Comparison of ENCODE assay signal across 10 mouse cellular contexts in genomic region chr3:103771531-103772130, GRCm38 (mm10). TPM values are rescaled to one million over a fixed set of nuclear protein-coding genes. Genes with fewer than 3 reads are reported as not detected.
A peak's percentile ranks its signal among the peaks of the same experiment; 100 is the strongest.
DNase-seq lines count a peak whose midpoint lies in the region; ATAC-seq and TF ChIP-seq lines count a peak whose summit lies in the region.
"Had no signal": no experiment of that assay in that cellular context is flagged by ENCODE, and none has a peak within 500 bp of the region (broad histone marks: within the 10 kb centered on the region; RNA-seq: fewer than 3 reads in every experiment).

No protein-coding gene starts in this region.

- H3K4me3 ChIP-seq in layer of hippocampus, adult 2 months, result no peak overlapping the region; the same call in 1 of the 2 replicates
- H3K4me3 ChIP-seq in cortical plate, adult 2 months (ENCODE audit: insufficient read depth, low read length), result no peak overlapping the region

- TF ChIP-seq POLR2A in cortical plate, adult 2 months (IDR thresholded peaks at IDR 0.05; ENCODE audit: extremely low read depth, insufficient read depth, low read length), result no peak

- intact Hi-C loops in heart, postnatal 25 days (cut with DNase I), result loop anchor here (2.0 kb wide), 1 partner anchor 15 kb away; no protein-coding TSS in a partner anchor

- no peak for TF ChIP-seq CTCF in layer of hippocampus, adult 2 months (conservative IDR thresholded peaks at IDR 0.05)
- no peak for TF ChIP-seq CTCF in cortical plate, adult 2 months (IDR thresholded peaks at IDR 0.05; ENCODE audit: extremely low read depth, insufficient read depth, low read length)

- H3K4me1 ChIP-seq in cortical plate, adult 2 months (ENCODE audit: control insufficient read depth, insufficient read depth, low read length), result peaks cover 4% of the 10 kb centered on the region

- no peak for ATAC-seq in erythroblast, adult 5-6 weeks (replicated peaks; ENCODE audit: low FRiP score, poor library complexity, severe bottlenecking)

- DNase-seq in layer of hippocampus, adult 2 months (ENCODE audit: low spot score in 2 of 2), result peak in 1 of 2 experiments; percentile 35
- DNase-seq in layer of hippocampus, adult 9-10 months (ENCODE audit: low spot score), result no peak
- peak; percentile 97 for DNase-seq in R1 (ENCODE audit: low read depth, low spot score)
- DNase-seq in heart, postnatal 25 days (ENCODE audit: low spot score), result peak; percentile 58
- DNase-seq in lung, postnatal 36 days, result peak; percentile 91
- no peak for DNase-seq in thymus, adult 18-20 months

- H3K27ac ChIP-seq in layer of hippocampus, adult 2 months, result peak overlapping the region; percentile 80
- H3K27ac ChIP-seq in cortical plate, adult 2 months (ENCODE audit: insufficient read depth, low read length), result 0 out of 2 replicates have a peak overlapping the region, but pooled peaks have one; percentile 21

RNA-seq across cellular contexts. Expression of gene Hipk1, which starts 19.7 kb away (rescaled TPM):
- total RNA-seq in layer of hippocampus, adult 2 months (2021), result 100 to 1,000 TPM; 128 to 134 TPM
- 41.2 and 42.0 TPM in 2 replicates for polyA plus RNA-seq in cortical plate, adult 2 months (2012; rRNA removed)
- 100 to 1,000 TPM in 1 of 2 experiments, 10 to 100 TPM in 1; 90.0 to 101 TPM for total RNA-seq in heart, postnatal 25 days (2021)
- total RNA-seq in erythroblast, adult 5-6 weeks (2015; ENCODE audit: low replicate concordance), result 491 and 663 TPM in 2 replicates
- 744 and 752 TPM in 2 replicates for total RNA-seq in erythroblast, adult 5-6 weeks (2017; ENCODE audit: low replicate concordance)

RNA-seq across cellular contexts. Expression of gene Gm10964, which starts 32.5 kb away (rescaled TPM):
- total RNA-seq in layer of hippocampus, adult 2 months (2021), result not detected
- not detected in 2 replicates for polyA plus RNA-seq in cortical plate, adult 2 months (2012; rRNA removed)
- not detected for total RNA-seq in heart, postnatal 25 days (2021)
- not detected in 2 replicates for total RNA-seq in erythroblast, adult 5-6 weeks (2015; ENCODE audit: low replicate concordance)
- total RNA-seq in erythroblast, adult 5-6 weeks (2017; ENCODE audit: low replicate concordance), result not detected in 2 replicates
- total RNA-seq: MEL had no signal
- polyA plus RNA-seq: neural tube, embryonic 11.5 days had no signal

RNA-seq across cellular contexts. Expression of gene Olfml3, which starts 33.8 kb away (rescaled TPM):
- 10 to 100 TPM; 13.6 to 14.2 TPM for total RNA-seq in layer of hippocampus, adult 2 months (2021)
- polyA plus RNA-seq in cortical plate, adult 2 months (2012; rRNA removed), result 14.3 and 14.5 TPM in 2 replicates
- 1 to 10 TPM; 5.4 to 5.7 TPM for total RNA-seq in heart, postnatal 25 days (2021)
- 1.9 and 4.0 TPM in 2 replicates for total RNA-seq in erythroblast, adult 5-6 weeks (2015; ENCODE audit: low replicate concordance)
- 1.8 and 2.2 TPM in 2 replicates for total RNA-seq in erythroblast, adult 5-6 weeks (2017; ENCODE audit: low replicate concordance)

RNA-seq across cellular contexts. Expression of gene Dclre1b, which starts 37.6 kb away (rescaled TPM):
- 1 to 10 TPM; 9.8 to 10.0 TPM for total RNA-seq in layer of hippocampus, adult 2 months (2021)
- 5.8 and 6.6 TPM in 2 replicates for polyA plus RNA-seq in cortical plate, adult 2 months (2012; rRNA removed)
- 1 to 10 TPM; 7.3 to 8.6 TPM for total RNA-seq in heart, postnatal 25 days (2021)
- 22.5 and 24.5 TPM in 2 replicates for total RNA-seq in erythroblast, adult 5-6 weeks (2015; ENCODE audit: low replicate concordance)
- total RNA-seq in erythroblast, adult 5-6 weeks (2017; ENCODE audit: low replicate concordance), result 14.1 and 19.1 TPM in 2 replicates

RNA-seq across cellular contexts. Expression of gene Ap4b1, which starts 37.7 kb away (rescaled TPM):
- 10 to 100 TPM; 12.7 to 13.3 TPM for total RNA-seq in layer of hippocampus, adult 2 months (2021)
- 14.8 and 15.6 TPM in 2 replicates for polyA plus RNA-seq in cortical plate, adult 2 months (2012; rRNA removed)
- 10 to 100 TPM; 11.7 to 14.9 TPM for total RNA-seq in heart, postnatal 25 days (2021)
- 56.9 and 81.1 TPM in 2 replicates for total RNA-seq in erythroblast, adult 5-6 weeks (2015; ENCODE audit: low replicate concordance)
- total RNA-seq in erythroblast, adult 5-6 weeks (2017; ENCODE audit: low replicate concordance), result 82.4 and 103 TPM in 2 replicates

Comparison
In these comparisons a context has a peak if more than half of its experiments do, and no peak if none do; other contexts are left out.
1. DNase-seq: peak in R1 (single experiment), heart, postnatal 25 days (single experiment) and lung, postnatal 36 days (single experiment); none in layer of hippocampus, adult 9-10 months (single experiment) and thymus, adult 18-20 months (0 of 2).